Mouse (Mus musculus): ENCODE results near the gene Alx3.

- TF ChIP-seq FLI1 (IDR thresholded peaks at IDR 0.05; ENCODE audit: low read length): no peak
- TF ChIP-seq GATA1 (IDR thresholded peaks at IDR 0.05; ENCODE audit: borderline replicate concordance, low read length): no peak
These were observed 27.1 kb upstream of the Alx3 start for GRCm38 (mm10) chr3:107567766-107568165.
